Mouse (Mus musculus) right cerebral cortex, postnatal 10 days (tissue): Measurements from ENCODE around the gene Fam222b.
A peak's percentile ranks its signal among the peaks of the same experiment; 100 is the strongest.

Experiments
- DNase-seq, 2 experiments: peaks; one replicate each; pipeline ENCODE4 v3.0.0; 2021; ENCODE audit warnings: low spot score in 2 of 2

Fam222b gene

DNA sequence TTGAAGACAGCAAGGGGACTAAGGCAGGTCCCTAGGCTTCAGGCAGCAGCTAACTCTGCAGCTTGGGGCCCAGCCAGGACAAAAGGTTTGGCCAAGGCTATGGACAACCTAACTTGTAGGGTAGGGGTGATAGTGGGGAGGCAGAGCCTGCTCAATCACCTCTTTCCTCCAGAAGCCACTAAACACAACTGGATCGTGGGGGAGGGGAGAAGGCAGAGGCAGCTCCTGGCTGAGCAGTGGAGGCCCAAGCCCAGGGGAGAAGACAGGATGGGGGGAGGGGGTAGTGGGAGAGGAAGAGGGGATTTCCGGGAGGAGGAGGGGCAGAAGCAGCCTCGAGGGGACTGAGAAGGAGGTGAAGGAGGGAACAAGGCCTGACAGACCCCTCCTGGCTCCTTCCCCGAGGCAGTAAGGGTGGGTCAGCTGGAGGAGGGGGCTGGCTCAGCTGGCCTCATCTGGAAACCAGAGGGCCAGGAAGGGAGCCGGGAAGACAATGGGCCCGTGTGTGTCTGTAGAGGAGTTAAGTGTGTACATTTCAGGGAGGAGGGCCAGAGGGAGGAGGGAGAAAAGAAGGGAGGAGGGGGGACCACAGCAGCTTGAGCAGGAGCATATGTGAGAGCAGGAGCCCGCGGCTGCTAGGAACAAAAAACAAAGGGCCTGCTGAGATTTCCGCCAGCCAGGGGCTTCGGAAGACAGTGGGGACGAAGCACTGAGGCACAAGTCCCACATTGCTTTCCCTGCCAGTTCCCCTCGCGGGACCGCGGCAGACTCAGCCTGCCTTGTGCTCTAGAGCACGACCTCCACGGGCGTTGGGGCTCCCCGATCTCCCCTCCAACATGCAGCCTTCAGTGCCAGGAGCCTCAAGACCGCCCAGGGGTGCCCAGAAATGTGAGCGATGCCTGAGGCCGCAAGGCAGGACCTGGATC lies 69.5 kb downstream of the Fam222b start:
- DNase-seq = peak; percentile 72 to 84

DNA sequence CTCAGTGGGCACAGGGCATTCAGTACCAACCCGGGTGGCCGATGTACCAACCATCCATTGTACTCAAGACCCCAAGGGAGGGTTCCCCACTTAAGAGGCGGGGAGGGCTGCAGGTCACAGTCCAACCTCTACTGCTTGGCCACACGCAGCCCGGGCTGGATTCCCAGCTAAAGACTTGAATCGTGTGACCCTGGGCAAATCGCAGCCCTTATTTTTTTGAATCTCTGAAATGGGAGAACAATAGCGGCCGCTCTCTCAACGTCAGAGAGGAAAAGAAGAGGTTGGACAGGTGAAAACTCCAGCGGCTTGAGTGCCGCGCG lies 70.1 kb downstream of the Fam222b start:
- DNase-seq = no peak

DNA sequence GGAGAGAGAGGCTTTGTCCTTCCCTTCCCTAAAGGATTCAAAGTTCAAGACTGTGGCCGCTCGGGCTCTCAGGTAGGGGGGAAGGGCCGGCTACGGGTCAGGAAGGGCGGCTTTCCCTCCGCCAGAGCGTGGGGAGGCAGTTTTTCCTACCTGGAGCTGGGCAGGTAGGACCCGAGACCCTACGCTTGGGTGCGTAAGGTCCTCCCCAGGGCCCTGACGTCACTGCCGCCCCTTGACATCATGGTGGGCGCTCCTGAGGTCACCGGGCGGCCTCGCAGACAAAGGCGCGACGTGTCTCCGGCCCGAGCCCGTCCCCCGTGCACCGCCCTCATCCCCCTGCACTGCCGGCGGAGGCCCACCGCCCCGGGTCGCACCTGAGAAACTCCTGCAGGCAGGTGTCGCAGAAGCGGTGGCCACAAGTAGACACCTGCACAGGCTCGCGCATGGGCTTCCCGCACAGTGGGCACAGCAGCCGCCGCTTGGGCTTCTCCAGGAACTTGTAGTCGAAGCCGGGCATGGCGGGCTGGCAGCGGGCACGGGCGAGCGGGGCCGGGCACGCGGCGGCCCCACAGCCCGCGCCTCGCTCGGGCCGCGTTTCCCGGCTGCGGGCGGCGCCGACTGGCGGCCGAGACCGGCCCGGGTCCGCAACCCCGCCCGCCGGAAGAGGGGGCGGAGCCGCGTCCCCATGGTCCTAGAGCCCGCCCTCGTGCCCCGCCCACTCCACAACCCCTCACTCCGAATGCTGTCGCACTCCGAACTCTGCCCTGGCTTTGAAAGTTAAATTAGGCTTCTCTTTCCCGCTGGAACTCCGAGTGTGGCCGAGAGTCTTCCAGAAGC lies 70.7 kb downstream of the Fam222b start, which contains the start of gene Traf4:
Gene Traf4, minus strand, starts transcription at position 666 of the 837 bp plus-strand sequence.
- DNase-seq = peak; percentile 86 to 88

DNA sequence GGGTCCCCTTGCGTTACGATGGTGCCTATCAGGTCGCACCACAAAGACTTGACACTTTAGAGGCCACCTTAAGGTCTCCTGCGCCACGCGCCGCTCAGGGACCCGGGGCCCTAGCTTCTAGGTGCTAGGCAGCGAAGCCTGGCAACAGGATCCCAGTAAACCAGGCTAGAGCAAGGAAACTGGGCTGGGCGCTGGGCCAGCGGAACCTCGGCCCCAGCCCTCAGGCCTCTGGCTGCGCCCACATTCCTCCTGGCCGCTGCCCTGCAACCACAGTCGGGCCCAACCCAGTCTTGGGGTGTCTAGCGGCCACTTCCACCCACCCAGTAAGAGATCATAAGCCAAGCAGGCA lies 71.3 kb downstream of the Fam222b start:
- DNase-seq = peak; percentile 72 to 78

DNA sequence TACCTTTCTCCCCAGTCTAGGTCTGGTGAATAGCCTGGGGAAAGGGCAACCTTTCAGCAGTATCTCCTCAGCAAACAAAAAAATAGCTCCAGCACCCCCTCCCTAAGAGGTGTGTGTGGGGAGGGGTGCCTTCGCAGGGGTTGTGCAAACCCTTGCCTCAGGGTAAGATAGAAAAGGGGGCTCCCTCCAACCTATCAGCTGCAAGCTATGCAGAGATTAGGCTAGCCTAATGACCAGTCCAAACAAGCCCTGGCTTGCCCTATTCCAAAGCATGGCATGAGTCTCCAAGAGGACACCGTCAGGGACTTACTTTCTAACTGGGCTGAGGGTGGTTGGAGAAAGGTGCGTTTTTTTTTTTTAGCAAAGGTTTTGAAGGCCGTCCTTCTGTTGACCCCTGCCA lies 71.7 kb downstream of the Fam222b start:
- DNase-seq = no peak

DNA sequence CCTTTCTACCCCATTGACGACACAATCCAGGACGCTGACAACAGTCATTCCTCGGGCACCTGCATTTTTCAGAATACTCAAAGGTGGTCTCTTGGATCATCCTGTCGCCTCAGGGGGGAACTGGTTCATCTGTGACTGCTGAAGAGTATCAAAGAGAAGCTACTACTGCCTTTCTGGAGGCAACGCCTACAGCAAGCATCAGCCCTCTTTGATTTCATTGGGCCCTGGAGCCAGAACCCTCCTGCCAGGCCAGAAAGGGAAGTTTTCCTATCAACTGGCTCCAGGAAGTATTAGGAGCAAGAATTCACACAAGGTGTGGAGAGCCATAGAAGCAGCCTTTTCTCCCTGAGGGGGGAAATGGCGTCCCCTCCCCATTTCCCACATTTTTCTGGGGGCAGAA lies 72.2 kb downstream of the Fam222b start:
- no peak for DNase-seq

DNA sequence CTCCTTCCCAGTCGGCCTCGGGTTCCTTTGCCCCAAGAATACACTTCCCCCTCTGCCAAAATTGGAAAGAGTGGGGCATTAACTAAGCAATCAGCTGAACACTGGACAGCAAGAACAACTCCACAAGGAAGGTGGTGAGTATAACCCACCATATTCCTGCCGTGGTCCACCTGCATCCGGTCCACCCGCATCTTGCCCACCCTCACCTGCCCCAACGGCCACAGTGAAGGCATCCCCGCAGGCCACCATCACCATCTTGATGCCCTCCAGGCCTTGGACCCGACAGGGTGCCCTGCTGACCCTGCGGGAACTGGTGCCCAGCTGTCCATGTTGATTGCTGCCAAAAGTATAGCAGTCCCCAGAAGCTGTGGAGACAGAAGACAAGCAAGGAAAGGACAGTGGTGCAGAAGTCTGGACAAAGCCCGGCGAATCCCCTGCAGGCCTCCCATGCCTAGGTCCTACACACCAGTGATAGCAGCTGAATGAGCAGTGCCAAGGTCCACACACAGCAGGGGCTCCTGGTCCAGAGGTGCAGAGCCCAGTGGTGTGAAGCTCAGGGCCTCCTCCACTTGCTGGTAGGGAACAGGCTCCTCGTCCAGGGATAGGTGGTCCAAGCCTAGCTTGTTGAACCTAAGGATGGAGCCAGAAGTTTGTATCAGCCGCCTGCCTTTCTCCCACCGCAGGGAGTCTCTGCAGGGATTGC lies 72.9 kb downstream of the Fam222b start:
- no peak for DNase-seq

DNA sequence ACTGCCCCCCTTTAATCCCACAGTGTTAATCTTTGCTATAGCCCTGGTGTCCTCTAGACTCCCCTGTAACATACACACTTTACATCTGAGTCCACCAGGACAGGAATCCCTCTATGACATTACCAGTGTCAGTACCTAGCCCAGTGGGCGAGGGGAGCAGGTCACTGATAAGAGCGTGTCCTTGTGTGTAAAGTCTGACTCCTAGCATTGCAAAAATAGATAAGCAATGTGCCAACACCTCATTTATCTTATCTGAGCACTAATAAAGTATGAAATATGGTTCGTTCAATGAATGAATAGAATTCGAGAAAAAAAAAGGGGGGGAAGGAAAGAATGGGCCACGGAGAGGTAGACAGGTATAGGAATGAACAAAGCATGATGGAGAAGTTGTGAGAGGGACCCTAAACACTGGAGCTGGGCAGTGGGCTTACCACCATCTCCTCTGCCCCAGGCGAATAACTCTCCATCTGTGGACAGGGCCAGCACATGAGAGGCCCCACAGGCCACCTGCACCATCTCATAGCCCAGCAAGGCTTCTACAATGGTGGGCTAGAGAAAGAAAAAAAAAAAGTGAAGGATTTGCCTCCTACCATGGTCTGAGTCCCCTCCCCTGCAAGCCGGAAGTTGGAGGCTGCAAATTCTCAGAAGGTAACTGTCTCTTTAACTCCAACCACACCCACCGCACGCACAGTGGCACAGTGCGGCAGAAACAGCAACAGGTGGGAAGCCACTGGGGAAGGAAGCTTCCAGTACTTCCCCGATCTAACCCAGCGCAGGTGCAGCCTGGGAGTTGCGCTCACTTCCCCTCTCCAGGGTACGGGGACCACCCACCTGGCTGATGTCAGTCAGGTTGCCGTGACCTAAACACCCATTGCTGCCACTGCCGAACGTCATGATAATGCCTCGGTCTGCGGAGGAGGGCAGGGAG lies 74.3 kb downstream of the Fam222b start:
- DNase-seq = no peak

DNA sequence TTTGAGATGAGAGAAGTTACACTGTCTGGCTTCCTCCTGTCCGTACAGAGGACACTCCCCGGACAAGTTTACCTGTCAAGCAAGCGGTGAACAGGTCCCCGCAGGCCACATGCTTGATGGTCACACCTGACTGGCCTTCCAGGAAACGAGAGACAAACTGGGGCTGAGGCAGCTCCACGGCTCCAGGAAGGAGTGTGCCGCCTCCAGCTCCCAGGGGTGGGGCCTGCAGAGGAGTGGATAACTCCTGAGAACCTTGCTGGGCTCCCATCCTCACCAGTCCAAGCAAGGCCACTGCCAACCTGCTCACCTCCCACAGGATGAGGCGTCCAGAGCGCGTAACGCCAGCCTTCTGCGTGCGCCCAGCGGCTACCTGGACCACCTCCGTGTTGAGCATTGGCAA lies 75.8 kb downstream of the Fam222b start:
- no peak for DNase-seq

DNA sequence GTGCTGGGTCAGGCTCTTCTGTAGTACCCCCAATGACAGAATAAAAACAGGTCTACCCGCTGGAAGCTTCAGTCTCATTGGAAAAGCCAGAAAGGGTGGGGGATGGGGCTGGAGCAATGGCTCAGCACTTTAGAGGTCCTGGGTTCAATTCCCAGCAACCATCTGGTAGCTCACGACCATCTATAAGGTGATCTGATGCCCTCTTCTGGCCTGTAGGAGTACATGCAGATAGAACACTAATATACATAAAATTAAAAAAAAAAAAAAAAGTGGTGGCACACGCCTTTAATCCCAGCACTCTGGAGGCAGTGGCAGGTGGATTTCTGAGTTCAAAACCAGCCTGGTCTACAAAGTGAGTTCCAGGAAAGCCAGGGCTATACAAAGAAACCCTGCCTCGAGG lies 76.9 kb downstream of the Fam222b start:
- no peak for DNase-seq

DNA sequence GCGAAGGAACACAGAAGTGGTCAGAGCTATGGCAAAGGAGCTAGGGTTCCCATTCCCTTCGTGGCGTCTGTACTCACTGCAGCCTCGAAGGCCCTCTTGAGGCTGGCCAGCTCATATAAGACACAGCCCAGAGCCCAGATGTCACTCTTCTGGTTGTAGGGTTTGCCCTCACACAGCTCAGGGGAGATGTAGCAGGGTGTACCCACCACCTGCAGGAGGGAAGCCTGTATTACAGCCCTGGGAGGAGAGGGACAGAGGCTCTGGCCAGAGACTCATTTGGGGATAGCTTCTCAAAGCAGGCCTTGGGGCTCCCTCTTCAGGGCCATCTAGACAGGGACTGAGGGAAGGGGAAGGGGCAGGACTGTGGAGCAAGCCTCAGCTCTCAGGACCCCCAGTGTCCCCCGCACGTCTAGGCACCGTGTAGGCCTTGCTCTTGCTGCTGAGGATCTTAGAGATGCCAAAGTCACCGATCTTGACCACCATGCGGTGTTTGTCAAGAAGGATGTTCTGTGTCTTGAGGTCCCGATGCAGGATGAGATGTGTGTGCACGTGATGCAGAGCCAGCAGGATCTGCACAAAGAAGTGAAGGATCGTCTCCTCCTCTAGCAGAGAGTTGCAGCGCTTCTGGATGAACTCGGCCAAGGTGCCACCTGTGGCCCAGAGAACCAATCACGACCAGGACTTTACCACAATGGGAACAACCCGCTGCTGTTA lies 77.7 kb downstream of the Fam222b start:
- DNase-seq = peak in 1 of 2 experiments; percentile 38

DNA sequence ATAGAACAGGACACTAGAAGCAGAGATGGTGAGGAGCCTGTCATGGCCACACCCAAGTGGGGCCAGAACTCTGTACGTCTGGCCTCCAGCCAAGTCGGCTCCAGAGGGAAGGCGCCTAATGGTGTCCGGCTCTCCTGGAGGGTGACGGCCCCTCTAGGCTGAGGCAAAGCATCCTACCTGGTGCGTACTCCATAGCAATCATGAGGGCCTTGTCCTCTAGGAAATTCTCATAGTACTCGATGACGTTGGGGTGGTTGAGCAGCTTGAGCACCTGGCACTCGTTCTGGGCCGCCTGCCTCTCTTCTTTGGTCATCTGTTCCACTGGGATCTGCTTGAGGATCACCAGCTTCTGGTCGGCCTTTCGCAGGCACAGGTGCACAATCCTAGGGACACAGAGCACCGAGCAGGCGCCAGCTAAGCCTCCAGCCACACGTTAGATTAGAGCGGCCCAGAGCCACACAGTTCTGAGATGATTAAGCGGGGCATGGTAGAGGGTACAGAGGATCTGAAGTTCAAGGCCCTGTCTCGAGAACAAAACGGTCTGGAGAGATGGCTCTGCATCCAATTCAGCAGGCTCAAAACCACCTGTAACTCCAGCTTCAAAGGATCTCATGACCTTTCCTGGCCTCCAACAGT lies 78.4 kb downstream of the Fam222b start:
- DNase-seq = no peak

DNA sequence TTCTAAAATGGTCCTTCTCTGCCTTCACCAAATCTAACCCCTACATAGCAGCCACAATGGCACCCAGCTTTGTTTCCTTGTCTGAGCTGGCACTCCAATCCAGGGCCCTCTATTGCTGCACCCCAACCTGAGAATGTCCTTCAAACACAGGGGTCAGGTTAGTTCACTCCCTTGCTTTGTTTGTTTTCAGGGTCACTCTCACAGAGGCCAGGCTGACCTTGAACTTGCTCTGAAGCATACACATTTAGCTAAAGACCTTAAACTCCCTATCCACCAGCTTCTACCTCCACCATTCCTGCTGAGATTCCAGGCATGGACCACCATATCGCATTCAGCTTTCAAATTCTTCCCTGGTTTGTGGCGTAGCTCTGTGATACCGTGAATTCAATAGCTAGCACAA lies 80.0 kb downstream of the Fam222b start:
- DNase-seq = no peak

DNA sequence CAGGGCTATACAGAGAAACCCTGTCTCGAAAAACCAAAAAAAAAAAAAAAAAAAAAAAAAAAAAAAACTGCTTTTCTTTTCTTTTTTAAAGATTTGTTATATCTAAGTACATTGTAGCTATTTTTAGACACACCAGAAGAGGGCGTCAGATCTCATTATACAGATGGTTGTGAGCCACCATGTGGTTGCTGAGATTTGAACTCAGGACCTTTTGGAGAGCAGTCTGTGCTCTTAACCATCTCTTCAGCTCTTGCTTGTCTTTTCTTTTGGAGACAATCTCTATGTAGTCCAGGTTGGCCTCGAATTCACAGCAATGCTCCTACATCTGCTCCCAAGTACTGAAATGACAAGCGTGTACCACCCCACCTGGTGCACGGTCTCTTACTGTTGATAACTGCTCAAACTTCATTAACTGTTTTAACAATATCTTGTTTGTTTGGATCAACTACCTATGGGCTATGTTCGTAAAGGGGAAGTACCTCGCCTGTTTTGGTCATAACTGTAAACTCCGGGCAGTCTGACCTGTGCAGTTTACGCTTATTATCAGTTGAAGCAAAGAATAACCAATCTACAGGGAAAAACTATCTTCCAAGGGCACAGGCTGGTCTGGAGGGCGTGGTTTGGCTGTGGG lies 81.4 kb downstream of the Fam222b start:
- no peak for DNase-seq

DNA sequence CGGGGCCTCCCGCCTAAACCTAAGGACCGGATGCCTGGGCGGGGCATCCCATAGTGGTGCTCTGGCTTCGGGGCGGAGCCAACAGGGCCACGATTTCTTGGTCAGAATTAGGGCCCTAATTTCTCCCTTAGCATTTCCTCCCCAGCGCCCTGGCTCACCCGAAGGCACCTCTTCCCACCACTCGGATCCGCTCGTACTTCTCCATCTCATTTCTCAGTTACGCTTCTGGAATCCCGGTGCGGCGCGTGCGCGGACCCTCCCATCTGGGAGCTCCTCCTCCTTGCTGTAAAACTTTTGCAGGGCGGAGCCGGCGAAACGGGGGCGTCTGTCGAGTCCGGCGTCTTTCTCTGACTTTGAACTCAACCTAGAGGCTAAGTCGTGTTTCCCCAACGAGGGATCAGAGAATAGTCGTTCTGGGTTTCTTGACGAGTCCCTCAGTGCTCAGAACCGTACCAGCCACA lies 82.0 kb downstream of the Fam222b start, which contains the start of the genes Nek8 and Tlcd1:
Gene Nek8, minus strand, starts transcription at position 274 of the 461 bp plus-strand sequence.
Gene Tlcd1, plus strand, starts transcription at position 310 of the 461 bp plus-strand sequence.
- peak; percentile 87 to 89 for DNase-seq

DNA sequence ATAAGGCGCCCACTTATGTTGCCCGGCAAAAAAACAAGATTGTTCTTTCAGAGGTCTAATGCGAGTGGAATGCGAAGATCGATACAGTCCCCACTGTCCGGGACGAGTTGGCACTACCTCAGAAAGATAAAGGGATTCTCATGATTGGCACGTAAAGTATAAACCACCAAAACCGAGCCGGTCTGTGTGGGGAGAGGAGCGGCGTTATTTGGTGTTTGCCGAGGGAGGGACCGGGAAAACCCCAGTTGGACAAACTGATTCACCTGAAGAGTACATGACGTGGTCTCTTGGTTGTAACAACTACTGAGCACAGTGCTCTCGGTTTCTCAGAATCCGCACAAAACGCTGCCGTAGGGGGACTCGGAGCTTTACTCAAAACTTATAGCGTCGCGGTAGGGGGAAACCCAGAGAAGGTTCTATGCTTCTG lies 82.5 kb downstream of the Fam222b start:
- DNase-seq = peak in 1 of 2 experiments; percentile 33

DNA sequence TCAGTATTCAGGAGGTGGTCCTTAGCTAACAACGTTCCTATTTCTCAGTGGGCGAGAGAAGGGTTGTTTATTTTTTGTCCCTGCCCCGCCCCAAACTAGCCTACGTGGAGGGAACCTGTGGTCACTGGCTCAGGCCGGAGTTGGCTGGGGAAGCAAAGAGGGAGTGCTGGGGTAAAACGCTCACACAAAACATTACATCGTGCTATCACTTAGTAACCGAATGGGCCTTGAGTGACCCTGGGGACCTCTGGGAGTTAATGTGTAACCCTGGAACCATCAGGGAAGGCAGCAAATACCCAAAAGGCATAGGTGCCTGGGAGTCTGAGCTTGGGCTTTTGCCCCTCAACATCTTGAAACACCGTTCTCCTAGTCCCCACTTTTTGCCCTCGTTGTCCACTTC lies 83.0 kb downstream of the Fam222b start:
- no peak for DNase-seq

DNA sequence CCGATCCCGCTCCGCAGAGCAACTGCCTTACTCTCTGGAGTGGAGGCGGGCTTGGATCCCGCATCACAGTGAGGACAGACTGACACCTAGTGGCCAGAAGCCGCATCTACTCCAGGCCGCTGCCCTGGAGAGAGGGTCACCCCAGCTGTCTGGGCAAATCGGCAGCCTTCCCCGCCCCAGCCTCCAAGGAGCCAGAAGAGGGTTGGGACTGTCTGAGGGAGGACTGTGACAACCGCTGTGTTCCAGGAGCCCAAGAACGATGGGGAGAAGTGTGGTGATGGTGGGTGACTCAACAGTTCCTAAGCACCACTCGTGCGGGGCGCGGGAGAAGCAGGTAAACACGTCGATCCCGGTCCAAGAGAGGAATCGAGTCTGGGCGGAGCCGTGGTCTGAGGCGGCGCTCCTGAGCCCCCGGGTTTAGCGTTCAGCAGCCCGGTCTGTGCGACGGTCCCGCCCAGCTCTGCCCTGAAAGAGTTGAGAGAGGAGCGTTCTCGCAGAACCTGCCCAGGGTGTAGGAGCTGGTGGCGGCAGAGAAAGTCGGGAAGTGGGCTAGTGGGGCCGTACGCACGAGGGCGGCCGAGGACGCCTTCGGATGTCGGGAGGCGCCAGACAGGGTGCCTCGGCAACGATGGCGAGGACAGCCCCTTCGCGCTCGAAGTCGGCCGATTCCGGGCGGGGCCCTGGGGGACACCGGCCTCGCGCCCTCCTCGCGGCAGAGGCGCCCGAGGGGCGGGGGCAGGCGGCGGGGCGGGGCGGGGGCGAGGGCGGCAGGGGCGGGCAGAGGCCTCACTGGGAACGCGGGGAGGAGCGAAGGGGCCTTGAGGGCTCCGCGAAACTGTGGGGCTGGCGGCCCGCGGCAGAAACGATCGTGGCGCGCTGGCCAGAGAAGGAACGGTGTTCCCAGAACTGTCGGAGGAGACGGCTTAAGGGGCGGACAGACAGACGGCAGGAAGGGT lies 83.7 kb downstream of the Fam222b start:
- peak; percentile 94 to 95 for DNase-seq
